Comparison of ENCODE assay signal across 12 mouse cellular contexts in genomic region chr1:164631679-164632078, GRCm38 (mm10).
A peak's percentile ranks its signal among the peaks of the same experiment; 100 is the strongest.
DNase-seq lines count a peak whose midpoint lies in the region; ATAC-seq lines count a peak whose summit lies in the region.
"Had no signal": no experiment of that assay in that cellular context is flagged by ENCODE, and none has a peak within 500 bp of the region (broad histone marks: within the 10 kb centered on the region; RNA-seq: fewer than 3 reads in every experiment).

No protein-coding gene starts in this region.

- peak; percentile 14 to 39 for DNase-seq in left cerebral cortex, adult 18-20 months (ENCODE audit: low spot score in 2 of 2)
- no peak for DNase-seq in left cerebral cortex, adult 11 months (ENCODE audit: low spot score)
- DNase-seq in MN1 (ENCODE audit: low spot score), result peak; percentile 71
- peak; percentile 76 for DNase-seq in adrenal gland, adult 2 months
- peak; percentile 15 to 42 for DNase-seq in heart, postnatal 14 days
- DNase-seq in midbrain, embryonic 11.5 days (ENCODE audit: low spot score, missing footprints), result no peak
- no peak for DNase-seq in spleen, adult 12 weeks (ENCODE audit: low spot score)
- DNase-seq: cerebellum, adult 8-10 months had no signal

- no peak overlapping the region for H3K9ac ChIP-seq in midbrain, embryonic 11.5 days (ENCODE audit: low read length)
- H3K9ac ChIP-seq: neural tube, embryonic 13.5 days had no signal

- no peaks in the 10 kb centered on the region for H3K36me3 ChIP-seq in midbrain, embryonic 11.5 days (ENCODE audit: control insufficient read depth, insufficient read depth, low read length)
- H3K36me3 ChIP-seq: forebrain, embryonic 10.5 days; hindbrain, embryonic 10.5 days; neural tube, embryonic 13.5 days had no signal

- H3K4me1 ChIP-seq in midbrain, embryonic 11.5 days (ENCODE audit: control insufficient read depth, insufficient read depth, low read length), result no peaks in the 10 kb centered on the region
- H3K4me1 ChIP-seq: forebrain, embryonic 10.5 days; hindbrain, embryonic 10.5 days; neural tube, embryonic 13.5 days had no signal

- 86% methylated on average over 6 of the region's 6 CpGs for WGBS in midbrain, embryonic 11.5 days

- H3K27me3 ChIP-seq in midbrain, embryonic 11.5 days (ENCODE audit: control insufficient read depth, insufficient read depth, low read length), result no peaks in the 10 kb centered on the region
- H3K27me3 ChIP-seq: neural tube, embryonic 13.5 days had no signal

- no peak overlapping the region for H3K4me2 ChIP-seq in midbrain, embryonic 11.5 days
- H3K4me2 ChIP-seq: neural tube, embryonic 13.5 days had no signal

- H3K4me3 ChIP-seq in midbrain, embryonic 11.5 days (ENCODE audit: low read depth, low read length), result no peak overlapping the region
- H3K4me3 ChIP-seq: forebrain, embryonic 10.5 days; hindbrain, embryonic 10.5 days; neural tube, embryonic 13.5 days had no signal

- H3K9me3 ChIP-seq in midbrain, embryonic 11.5 days (ENCODE audit: control insufficient read depth, low read length), result no peaks in the 10 kb centered on the region
- H3K9me3 ChIP-seq: forebrain, embryonic 10.5 days; hindbrain, embryonic 10.5 days; neural tube, embryonic 13.5 days had no signal

- intact Hi-C loops in heart, postnatal 14 days (cut with DNase I), result no loop called here

- H3K27ac ChIP-seq in midbrain, embryonic 11.5 days (ENCODE audit: low read depth, low read length), result no peak overlapping the region
- H3K27ac ChIP-seq: forebrain, embryonic 10.5 days; hindbrain, embryonic 10.5 days; macrophage; neural tube, embryonic 13.5 days had no signal

- no peak for ATAC-seq in midbrain, embryonic 11.5 days (ENCODE audit: low FRiP score)

Comparison
In these comparisons a context has a peak if more than half of its experiments do, and no peak if none do; other contexts are left out.
1. DNase-seq: peak in left cerebral cortex, adult 18-20 months (2 of 2), MN1 (single experiment), adrenal gland, adult 2 months (single experiment) and heart, postnatal 14 days (2 of 2); none in left cerebral cortex, adult 11 months (single experiment), midbrain, embryonic 11.5 days (single experiment) and spleen, adult 12 weeks (single experiment).